Mouse (Mus musculus) right cerebral cortex, postnatal 10 days (tissue): ENCODE data around the gene Celsr1.

Experiments
- DNase-seq, 2 experiments: peaks; one replicate each; pipeline ENCODE4 v3.0.0; 2021; ENCODE audit warnings: low spot score in 2 of 2

Gene Celsr1

GRCm38 (mm10) chr15:86034781-86035360, 1.3 kb upstream of the Celsr1 start:
- DNase-seq, result no peak

DNA sequence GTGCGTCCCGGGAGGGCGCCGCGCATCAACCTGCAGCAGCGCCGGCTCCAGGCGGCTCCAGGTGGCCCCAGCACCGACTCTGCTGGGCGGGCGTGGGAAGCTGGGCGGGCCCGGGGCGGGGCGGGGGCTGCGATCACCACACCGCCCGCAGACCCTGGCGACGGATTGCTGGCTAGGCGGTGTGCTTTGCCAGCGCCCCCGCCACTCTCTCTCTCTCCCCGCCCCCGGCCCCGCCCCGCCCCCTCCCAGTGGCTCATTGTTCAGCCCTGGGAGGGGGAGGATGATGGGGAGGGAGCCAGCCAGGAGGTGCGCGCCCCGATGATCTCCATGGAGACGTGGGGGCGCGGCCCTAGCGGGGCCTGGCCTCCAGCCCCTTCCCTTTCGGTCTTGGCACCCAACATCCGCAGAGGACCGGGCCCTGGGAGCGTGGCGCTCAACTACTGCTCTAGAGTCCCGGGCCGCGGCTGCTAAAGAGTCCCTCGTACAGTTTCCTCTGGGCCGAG, 495 bp upstream of the Celsr1 start:
- DNase-seq, result peak in 1 of 2 experiments; percentile 55

DNA sequence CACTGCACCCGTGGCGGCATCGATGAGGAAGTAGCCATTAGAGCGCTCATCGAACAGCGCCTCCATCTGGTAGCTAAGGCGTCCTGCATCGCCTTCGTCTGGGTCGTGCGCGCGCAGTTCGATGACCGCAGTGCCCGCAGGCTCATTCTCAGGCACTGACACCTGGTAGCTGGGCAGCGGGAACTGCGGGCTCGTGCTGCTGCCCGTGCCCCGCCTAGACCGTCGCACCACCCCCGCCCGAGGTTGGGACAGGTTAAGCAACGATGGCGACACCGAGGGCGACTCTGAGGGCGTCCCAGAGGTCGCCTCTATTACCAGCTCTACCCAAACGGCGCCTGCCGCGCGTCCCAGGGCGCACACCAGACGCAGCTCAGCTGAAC, 776 bp downstream of the Celsr1 start:
- peak in 1 of 2 experiments; percentile 48 for DNase-seq

GRCm38 (mm10) chr15:86029981-86030380, 3.6 kb downstream of the Celsr1 start:
- DNase-seq, result no peak

DNA sequence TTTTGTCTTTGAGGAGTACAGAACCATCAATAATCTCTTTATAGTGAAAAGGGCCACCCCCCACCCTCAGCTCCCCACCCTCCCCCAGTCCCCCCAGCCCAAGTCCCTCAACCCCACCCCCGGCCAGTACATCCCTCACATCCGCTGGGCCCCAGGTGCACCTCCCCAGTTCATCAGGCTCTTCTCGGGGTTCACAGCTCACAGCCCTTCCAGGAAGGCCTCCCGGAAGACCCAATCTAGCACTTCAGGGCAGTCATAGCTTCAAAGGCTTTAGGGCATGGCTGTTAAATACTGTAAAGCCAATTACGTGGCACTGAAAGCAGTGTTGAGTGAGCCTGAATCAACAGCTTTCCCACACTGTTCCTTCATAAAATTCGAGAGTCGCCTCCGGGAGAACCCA, 5.7 kb downstream of the Celsr1 start:
- no peak for DNase-seq

- DNase-seq, result no peak
Measured at GRCm38 (mm10) chr15:86021971-86022370, 11.6 kb downstream of the Celsr1 start.

- no peak for DNase-seq
Measured at GRCm38 (mm10) chr15:86021301-86021700, 12.3 kb downstream of the Celsr1 start.

GRCm38 (mm10) chr15:86020008-86020407, 13.6 kb downstream of the Celsr1 start:
- DNase-seq, result no peak

DNA sequence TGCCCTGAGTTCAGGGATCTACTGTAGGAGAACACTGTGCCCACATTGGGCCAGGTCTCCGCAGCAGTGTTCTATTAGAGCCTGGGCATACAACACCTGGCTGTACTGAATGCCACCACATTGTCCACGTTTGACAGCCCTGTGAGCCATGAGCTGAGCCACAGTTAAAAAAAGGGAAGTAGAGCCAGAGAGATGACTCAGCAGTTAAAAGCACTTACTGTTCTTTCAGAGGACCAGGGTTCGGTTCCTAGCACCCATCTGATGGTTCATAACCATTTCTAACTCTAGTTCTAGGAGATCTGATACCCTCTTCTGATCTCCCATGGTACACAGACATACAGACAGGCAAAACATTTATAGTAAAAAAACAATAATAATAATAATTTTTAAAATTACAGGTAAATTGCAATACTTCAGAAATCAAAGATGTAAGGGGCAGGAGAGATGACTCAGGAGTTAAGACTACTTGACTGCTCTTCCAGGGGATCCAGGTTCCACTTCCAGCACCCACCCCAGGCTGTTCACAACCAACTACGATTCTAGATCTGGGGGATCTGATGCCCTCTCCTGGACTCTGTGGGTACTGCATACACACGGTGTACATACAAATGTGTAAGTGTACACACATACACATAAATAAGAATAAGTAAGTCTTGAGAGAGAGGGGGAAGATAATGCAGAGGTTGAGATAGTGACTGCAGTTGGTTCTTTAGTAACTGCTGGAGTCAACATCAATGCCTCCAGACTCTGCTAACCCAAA, 14.6 kb downstream of the Celsr1 start:
- no peak for DNase-seq

DNA sequence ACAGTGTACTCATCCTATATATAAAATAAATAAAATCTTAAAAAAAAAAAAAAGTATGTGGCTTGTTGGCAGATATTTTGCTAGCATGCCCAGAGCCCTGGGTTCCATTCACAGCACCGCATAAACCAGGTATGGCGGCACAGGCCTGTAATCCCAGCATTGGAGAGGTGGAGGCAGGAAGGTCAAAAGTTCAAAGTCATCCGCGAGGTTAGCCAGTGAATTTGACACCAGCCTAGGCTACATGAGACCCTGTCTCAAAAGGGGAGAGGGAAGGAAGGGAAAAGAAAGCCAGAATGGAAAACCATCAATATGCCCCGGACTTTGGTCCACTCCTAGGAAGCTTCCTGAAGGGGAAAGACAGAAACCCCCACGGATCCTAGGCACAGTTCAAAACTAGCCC, 16.2 kb downstream of the Celsr1 start:
- no peak for DNase-seq

DNA sequence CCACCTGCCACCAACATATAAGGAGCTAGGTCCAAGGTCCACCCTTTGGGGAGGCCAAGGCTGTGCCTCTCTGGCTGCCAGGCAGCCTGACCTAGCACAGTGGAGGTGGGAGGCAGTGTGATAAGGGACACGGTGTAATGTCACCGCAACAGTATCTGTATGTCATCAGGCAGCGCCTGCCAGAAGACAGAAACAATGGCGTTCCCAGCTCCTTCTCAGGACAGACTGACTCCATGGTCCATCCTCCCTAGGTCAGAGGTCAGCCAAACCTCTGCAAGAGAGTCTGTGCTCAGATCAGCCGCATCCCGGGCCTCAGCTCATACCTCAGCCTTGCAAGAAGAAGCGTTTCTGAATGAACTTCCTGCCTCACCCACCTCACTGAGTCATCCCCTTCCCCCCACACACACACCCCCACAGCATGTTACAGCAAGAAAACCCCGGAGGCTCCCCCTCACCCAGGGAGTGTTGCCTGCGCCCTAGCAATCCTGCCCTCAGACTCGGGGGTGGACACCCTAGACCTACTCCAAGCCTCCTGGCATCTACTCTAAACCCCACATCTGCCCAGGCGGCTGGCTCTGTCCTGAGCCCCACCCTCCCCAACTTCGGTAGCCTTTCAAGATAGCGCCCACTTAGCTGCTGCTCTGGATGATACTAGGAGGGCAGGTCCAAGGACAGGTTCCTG, 17.6 kb downstream of the Celsr1 start:
- DNase-seq, result no peak

DNA sequence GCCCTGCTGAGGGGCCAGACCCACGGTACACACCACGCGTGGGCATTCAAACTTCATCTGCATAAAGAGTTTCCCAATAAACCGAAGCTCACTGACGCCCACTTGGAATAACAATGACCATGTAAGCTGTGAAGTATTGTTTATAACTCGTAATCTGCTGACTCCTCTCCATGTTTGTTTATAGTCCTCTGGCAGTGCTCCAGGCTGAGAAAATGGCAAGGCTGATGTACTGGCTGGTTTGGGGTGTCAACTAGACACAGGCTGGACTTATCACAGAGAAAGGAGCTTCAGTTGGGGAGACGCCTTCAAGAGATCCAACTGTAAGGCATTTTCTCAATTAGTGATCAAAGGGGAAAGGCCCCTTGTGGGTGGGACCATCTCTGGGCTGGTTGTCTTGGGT, 18.6 kb downstream of the Celsr1 start:
- no peak for DNase-seq

DNA sequence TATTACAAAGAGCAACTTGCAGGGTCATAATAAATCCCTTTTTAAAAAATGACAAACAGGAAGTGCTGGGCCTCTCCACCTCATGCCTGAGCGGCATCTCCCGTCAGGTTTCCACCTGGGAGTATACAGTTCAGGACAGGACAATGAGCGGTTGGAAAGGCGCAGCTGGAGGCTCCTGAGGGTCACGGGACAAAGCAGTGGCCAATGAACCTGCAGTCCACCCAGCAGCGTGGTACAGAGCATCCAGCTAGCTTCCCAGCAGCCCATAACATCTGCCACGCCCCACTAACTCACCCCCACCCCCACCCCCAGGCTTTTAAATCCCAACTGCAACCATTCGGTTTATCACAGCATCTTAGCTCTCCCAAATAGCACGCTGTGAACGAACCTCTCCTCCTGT, 19.9 kb downstream of the Celsr1 start:
- DNase-seq, result no peak

GRCm38 (mm10) chr15:86013130-86013529, 20.4 kb downstream of the Celsr1 start:
- DNase-seq, result no peak

GRCm38 (mm10) chr15:86007690-86008121, 25.9 kb downstream of the Celsr1 start:
- no peak for DNase-seq

DNA sequence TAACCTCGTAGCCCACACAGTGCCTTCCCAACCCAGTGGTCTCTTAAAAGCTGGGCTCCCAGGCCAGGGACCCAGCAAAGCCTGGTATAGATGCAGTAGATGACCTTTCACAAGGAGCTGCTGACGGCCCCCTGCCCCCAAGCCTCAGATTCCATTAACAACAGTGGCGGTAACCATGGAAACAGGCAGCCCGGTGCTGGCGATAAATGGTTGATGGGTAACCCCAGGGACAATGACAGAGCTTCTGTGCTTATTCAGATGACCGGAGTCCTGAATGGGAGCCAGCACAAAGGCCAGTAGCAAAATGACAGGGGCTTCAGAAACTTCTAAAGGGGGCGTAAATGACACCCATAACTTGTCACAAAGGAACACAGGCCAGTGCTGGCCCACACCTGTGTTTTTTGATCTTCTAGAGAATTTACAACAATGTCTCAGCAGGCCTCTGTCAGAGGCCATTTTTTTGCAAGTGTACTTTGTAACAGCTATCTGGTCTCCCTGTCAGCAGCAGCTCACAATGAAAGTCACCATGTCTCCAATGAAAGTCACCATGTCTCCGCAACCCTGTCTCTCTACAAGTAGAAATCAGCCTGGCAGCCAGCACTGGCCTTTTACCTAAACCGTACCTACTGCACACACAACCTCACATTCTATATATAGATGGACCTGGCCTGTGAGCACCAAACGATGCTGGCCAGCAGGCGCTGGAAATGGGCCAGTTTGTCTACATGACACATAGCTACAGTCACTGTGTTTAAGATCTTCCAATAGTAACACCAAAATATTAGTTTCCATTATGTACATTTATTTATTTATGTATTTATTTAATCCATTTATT, 27.7 kb downstream of the Celsr1 start:
- DNase-seq, result peak in 1 of 2 experiments; percentile 41

DNA sequence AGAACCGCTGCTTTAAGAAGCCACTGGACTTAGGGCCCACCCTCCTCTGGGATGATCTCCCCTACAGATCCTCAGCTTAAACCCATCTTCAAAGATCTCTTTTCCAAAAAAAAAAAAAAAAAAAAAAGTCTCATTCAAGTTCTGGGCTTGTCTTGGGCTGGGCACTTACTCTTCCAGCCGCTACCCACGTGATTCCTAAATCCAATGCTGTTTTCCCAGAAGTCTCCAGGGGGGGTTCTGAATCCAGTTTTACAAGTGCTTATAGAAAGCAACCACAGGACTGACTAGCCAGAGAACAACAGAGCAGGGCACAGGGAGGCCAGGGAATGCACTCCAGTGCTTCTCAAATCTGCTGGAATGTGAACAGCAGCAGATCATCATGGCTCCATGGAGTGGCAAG, 29.5 kb downstream of the Celsr1 start:
- no peak for DNase-seq

- peak; percentile 59 to 73 for DNase-seq
Measured at GRCm38 (mm10) chr15:86000706-86001292, 32.8 kb downstream of the Celsr1 start.

DNA sequence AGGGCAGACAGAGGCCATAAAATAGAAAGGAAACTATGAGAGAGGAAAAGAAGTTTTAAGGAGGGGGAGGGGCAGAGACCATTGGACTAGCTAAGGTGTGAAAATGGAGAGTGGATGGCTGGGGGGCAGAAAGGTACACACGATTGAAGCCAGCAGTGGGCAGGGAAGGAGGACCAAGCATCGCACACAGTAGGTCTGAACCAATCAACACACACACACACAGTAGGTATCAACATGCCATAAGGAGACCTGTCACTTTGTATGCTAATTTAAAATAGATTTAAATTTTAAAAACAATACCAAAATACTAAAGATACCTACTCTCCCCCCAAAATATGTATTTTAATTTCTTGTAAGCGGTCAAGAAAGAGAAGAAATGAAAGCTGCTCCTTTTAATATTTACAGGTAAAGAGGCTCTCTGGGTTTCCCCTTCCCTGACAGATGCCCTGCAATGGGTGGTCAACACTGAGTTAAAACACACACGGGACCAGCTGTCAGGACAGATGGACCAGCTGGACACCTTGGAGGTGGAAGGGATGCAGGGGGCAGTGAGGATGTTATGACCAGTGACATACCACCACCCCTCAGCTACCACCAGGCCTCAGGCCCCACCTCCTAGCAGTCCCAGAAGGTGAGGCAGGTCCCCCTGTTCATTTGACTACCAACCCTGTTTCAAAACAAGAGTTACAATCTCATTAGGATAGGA, 34.9 kb downstream of the Celsr1 start:
- DNase-seq, result no peak

DNA sequence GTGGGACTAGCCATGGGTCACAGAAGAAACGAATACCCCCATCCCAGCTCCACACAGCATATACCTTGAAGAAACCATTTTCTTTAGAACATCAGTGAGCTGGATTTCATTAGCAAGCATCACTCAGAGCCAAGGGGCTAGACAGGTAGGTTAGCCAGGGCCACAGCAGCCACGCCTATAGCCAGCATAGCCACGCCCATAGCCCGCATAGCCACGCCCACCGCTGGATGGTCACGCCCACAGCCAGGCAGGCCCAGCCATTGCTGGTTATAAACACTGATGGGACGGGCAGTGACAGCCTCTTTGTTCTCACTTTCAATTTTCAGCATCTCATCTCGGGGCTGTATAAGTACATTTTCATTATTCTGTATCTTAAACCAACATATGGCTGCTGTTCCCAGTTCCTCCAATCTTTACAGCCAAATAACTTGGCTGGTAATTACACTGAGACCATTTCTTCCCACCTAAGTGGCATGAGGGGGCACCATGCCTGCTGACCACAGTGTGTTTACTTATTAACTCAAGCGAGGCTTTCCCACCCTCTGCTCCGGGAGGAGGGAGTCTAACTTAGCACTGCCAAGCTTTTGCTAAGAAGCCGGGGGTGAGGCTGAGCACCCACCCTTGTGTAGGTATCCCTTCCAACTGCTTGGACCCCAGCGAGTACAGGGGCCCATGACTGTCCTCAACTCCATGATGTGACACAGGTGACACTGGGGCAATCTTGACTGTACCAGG, 37.4 kb downstream of the Celsr1 start:
- DNase-seq, result no peak
